Mouse (Mus musculus) urinary bladder, postnatal 36 days (tissue): ENCODE data around the gene Cc2d1a.

Experiments
- DNase-seq, 2 experiments: peaks; one replicate each; pipeline ENCODE4 v3.0.0; 2022; ENCODE audit warnings: low spot score in 2 of 2, mixed read lengths in 1 of 2

The Cc2d1a gene

GRCm38 (mm10) chr8:84147769-84148530 is at the start of gene Cc2d1a, which contains the start of gene 4930432K21Rik:
Gene Cc2d1a (minus strand): TSS chr8:84147936.
Gene 4930432K21Rik (plus strand): TSS chr8:84148025.
- DNase-seq = peak; percentile 91 to 95

DNA sequence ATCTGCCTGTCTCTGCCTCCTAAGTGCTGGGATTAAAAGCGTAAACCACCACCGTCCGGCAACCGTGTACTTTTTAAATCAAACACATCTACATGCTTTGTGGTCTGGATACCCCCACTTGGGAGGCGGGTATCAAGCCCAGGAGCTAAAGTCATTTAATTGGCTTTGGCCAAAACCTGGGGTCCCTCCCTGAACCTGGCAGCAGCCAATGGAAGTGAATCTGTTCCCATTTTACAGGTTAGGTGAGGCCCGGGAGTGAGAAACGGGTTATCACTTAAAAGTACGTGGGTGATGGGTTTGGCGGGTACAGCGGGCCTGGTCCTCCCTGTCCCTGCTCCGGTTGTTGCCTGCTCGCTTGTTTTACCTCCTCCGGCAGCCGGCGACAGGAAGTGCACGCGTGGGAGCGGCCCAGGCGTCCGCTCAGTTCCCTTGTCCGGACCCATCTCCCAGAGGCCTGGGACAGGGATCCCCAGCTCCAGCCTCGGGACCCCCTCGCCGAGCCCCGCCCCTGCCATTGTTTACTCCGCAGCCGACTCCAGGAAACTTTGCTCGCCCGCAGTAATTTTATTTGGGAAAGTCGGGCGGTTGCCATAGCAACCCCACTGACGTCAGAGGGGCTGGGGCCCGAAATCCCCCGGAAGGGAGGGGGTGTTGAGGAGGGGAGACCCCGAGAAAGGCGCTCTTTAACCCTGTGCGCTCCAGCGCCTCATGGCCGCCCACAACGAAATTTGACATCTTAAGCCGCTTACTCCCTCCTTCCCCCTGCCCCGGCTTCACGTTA is 49.6 kb upstream of the Cc2d1a start:
- DNase-seq = peak; percentile 78 to 86

- no peak for DNase-seq
Measured at GRCm38 (mm10) chr8:84194224-84194743, 46.5 kb upstream of the Cc2d1a start.

DNA sequence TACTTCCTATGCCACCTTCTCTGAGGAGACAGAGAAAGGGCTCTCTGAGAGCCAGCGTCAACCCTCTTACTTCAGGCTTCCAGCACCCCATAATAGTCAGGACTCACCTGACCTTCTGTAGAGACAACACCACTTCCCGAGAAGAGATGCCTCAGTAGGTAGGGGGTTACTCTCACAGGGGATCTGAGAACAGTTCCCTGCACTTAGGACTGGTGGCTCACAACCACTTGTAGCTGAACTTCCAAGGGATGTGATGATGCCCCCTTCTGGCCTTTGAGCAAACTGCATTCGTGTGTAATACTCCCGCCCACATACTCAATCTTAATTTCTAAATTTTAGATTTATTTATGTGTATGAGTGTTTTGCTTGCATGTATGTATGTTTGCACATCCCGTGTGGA is 45.8 kb upstream of the Cc2d1a start:
- DNase-seq = no peak

DNA sequence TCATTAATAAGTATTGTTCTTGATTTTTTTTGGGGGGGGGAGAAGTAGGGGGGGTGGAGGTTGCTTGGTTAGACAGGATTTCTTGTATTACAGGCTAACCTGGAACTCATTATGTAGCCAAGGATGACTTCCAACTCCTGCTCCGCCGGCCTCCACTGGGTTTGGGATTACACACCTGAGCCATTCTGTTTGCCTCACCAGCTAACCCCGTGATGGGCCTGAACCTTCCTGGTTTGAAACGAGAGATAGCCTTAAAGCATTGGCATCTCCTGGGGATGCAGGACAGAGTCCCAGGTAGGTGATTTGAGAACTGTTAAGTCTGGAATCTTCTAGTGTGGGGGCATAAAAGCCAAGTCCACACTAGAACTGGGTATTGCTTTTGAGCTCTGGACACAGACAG is 45.4 kb upstream of the Cc2d1a start:
- DNase-seq = no peak

GRCm38 (mm10) chr8:84192555-84192954 is 44.8 kb upstream of the Cc2d1a start:
- peak; percentile 83 to 85 for DNase-seq

GRCm38 (mm10) chr8:84192023-84192422 is 44.3 kb upstream of the Cc2d1a start:
- DNase-seq = peak; percentile 82 to 87

DNA sequence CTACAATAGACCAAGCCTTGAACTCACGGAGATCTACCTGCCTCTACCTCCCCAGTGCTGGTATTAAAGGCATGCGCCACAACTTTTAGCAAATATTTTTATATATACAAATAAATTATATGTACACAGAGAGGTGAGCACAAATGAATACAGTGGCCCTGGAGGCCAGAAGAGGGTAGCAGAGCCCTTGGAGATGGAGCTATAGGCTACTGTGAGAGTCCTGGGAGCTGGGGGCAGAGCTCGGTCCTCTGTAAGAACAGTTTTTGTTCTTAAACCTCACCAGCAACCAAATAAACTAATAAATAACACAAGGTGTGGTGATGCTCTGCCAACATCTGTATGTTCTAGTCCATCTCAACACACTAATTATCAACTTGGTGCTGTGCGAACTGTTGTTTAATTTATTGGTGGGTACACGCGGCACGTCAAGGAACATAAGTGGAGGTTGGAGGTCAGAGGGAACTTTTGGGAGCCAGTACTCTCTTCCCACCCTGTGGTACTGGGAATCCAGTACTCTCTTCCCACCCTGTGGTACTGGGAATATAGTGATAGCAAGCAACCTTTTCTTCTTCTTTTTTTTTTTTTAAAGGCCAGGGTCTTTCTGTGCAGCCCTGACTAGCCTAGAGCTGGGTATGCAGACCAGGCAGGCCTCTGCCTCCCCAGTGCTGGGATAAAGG is 42.6 kb upstream of the Cc2d1a start:
- no peak for DNase-seq

GRCm38 (mm10) chr8:84189603-84190002 is 41.9 kb upstream of the Cc2d1a start:
- no peak for DNase-seq

DNA sequence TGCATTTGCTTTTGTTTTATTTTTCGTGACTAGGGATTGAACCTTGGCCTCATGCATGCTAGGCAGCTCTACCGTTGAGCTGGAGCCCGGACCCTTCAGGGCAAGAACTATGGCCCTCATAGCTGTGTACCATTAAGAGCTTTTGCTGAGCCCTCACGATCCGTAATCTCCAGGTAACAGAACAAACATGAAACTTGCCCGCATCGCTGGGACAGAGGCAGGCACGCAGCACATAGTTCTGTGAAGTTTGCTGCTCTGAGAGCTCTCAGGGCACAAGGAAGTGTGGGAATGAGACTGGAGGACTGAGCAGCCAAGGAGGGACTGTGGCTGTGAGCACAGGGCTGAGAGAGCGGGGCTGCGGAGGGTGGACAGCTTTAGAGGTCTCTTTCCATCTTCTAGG is 40.9 kb upstream of the Cc2d1a start:
- no peak for DNase-seq

GRCm38 (mm10) chr8:84187065-84187755 is 39.5 kb upstream of the Cc2d1a start:
- DNase-seq = peak in 1 of 2 experiments; percentile 32

DNA sequence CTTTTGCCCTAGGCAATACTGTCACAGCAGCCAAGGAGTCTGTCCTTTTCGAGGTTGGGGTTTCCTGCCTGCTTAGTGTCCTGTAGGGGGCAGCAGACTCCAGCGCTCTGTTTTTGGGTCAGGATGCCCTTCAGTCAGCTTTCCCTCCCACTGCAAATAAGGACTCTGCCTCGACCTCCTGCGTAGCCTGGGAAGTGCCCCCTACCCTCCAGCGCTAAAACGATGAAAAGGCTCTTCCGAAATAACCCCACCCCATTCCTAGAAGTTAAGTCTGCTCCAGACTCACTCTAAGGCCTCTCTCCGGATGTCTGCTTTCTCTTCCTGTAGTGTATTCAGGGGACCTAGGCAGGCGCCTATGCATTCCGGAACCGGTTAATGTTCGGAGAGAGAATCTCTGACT is 38.8 kb upstream of the Cc2d1a start:
- peak; percentile 61 to 72 for DNase-seq

DNA sequence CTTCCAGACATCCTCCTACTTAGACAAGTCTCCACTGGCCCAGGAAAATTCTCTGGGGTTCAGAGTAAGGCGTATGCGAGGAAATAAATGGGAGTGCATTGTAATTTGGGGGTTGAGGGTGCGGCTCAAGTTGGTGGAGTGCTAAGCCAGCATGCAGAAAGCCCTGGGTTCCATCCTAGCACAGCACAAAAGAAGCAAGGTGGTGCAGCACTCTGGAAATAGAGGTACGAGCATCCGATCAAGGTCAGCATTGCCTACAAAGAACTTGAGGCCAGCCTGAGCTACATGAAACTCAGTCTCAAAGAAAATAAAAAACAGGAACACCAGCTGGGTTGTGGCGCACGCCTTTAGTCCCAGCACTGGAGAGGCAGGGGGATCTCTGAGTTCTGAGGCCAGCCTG is 37.4 kb upstream of the Cc2d1a start, which contains the start of gene Nanos3:
Nanos3 (minus strand) TSS at position 101 of the 400 bp plus-strand sequence.
- no peak for DNase-seq

- DNase-seq = peak in 1 of 2 experiments; percentile 23
Measured at GRCm38 (mm10) chr8:84184085-84185043, 36.6 kb upstream of the Cc2d1a start.

GRCm38 (mm10) chr8:84183261-84184084 is 35.7 kb upstream of the Cc2d1a start:
- DNase-seq = no peak

DNA sequence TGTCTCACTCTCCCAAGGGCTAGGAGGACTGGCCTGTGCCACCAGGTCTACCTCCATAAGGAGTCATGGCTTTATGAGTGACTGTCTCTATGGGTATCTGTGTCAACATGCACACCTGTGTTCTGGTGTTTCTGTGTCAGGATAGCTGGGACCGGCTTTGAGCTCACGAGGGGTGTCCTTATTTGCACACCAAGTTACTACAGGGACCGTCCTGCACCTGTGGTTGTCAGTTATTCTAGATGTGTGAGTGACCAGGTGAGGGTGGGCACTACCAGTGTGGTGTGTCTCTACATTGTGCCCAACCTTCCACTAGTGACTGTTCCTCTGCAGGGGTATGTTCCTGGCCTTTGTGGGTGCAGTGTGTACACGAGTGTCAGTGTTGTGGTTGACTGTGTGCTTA is 35.1 kb upstream of the Cc2d1a start:
- DNase-seq = no peak

DNA sequence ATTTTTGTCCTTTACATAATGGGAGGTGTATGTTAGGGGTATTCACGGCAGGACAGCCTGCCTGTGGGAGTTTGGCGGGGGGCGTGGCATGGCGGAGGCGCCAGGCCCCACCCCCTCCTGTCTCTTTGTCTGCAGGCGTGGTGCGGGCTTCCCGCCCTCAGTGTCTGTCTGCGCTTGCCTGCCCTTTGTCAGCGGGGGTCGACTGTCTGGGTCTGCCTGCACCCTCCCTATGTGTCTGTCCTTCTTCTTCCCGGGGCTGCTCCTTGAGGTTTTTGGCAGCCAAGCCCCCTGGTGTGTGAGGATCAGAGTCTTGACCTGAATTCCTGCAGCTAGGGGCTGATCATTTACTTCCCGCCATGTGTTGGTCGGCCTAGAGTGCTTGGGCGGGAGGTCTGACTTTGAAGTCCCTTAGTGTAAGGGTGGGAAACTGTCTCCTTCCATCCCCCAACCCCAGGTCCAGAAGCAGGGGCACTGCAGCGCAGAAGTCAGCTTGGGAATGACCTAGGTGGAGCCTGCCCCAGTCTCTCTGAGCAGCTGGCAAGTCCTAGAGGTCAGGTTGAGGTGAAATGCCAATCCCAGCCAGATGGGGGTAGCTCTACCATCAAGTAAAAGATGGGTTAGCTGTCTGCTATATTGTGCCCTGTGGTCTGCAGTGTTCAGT is 32.9 kb upstream of the Cc2d1a start:
- no peak for DNase-seq

GRCm38 (mm10) chr8:84179946-84180345 is 32.2 kb upstream of the Cc2d1a start:
- DNase-seq = no peak

- DNase-seq = no peak
Measured at GRCm38 (mm10) chr8:84178592-84178991, 30.9 kb upstream of the Cc2d1a start.
